Mouse (Mus musculus) cortical plate, adult 2 months (tissue): Measurements from ENCODE around the gene Apobec3. TPM values are rescaled to one million over a fixed set of nuclear protein-coding genes. Genes with fewer than 3 reads are reported as not detected.
A peak's percentile ranks its signal among the peaks of the same experiment; 100 is the strongest.

ENCODE experiments used
- H3K27ac ChIP-seq: fragments of 200-500 bp; 2 replicates; pipeline ENCODE4 v1.5.1; 2012; ENCODE audit warnings: low read length, control low read depth, inconsistent platforms; ENCODE audit not compliant: insufficient read depth
- H3K4me1 ChIP-seq: fragments of 200-500 bp; 2 replicates; pipeline ENCODE4 v1.6.1; 2011; ENCODE audit warnings: low read length; ENCODE audit not compliant: control insufficient read depth, insufficient read depth
- H3K4me3 ChIP-seq: fragments of 200-500 bp; 2 replicates; pipeline ENCODE4 v1.5.1; 2011; ENCODE audit warnings: mild to moderate bottlenecking, low read length, control low read depth; ENCODE audit not compliant: insufficient read depth
- CTCF ChIP-seq: fragments of 200-500 bp; IDR thresholded peaks from 2 replicates; pipeline ENCODE4 v1.5.1; 2011; ENCODE audit warnings: mild to moderate bottlenecking, control low read depth, low read length; ENCODE audit not compliant: insufficient read depth; ENCODE audit errors: extremely low read depth
- POLR2A ChIP-seq: fragments of 200-500 bp; IDR thresholded peaks from 2 replicates; pipeline ENCODE4 v1.6.1; 2011; ENCODE audit warnings: mild to moderate bottlenecking, low read length, control low read depth; ENCODE audit not compliant: insufficient read depth; ENCODE audit errors: extremely low read depth
- polyA plus RNA-seq: library from polyadenylated mRNA; depleted of rRNA; stranded (reverse); fragments of >200 nt; gene quantifications from 2 replicates; pipeline ENCODE4 v1.2.3, GENCODE M21; 2012

Gene Apobec3
- polyA plus RNA-seq, 1 experiment = 6.7 TPM

DNA sequence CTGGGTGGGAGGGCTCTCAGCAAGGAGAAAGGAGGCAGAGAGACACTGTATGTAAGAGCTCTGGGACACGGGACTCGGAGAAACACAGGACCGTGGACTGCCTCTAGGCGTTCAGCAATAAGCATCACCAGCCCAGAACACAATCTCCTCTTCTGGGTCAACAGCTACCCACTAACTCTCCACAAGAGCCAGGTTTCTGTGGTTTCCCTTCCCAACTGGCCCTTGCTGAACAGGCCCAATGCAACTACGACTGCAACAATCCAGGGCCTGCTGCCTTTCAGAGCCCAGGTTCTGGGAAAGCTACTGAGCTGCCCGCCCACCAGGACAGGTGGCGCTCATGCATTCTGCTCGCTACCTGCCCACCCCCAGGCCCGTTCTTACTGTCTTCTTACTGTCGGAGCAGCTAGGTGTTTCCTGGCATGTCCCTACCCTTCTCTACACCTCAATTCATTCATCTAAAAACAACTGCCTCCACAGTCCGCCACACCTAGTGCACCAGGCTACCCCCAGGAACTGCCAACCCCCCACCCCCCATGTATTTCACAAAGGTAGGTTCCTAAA, 35.5 kb downstream of the Apobec3 start:
- Histone ChIP-seq H3K4me1 (peaks cover 4% of the 10 kb centered on the region; the same call in 1 of the 2 replicates), H3K4me3 (no peak overlapping the region; the same call in 1 of the 2 replicates), H3K27ac (peak overlapping the region; percentile 65)
- TF ChIP-seq POLR2A = no peak
- no peak for TF ChIP-seq CTCF

- no peak for TF ChIP-seq CTCF
- peak; percentile 70 for TF ChIP-seq POLR2A
- peaks cover 6% of the 10 kb centered on the region; the same call in 1 of the 2 replicates for H3K4me1 ChIP-seq
- H3K4me3 ChIP-seq = peak overlapping the region; percentile 37
- peak overlapping the region; percentile 93 for H3K27ac ChIP-seq
Measured at GRCm38 (mm10) chr15:79927637-79928122, 36.2 kb downstream of the Apobec3 start.

DNA sequence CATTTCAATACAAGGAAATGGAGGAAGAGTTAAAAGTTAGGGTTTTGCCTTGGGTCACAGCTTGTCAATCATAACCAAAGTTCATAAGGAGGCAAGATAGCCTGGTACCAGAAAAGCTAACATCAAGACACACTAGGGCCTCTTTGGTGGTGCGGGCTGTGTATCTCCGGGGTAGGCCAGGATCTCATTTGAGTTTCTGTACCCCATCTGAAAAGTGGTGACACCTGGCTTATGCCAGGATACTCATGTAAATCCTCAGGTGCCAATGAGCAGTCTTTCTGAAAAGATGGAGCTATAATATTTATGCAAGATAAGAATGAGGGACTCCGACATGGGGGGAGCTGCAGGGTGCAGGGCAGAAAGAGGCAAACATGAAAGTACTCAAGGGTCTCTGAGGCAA, 36.9 kb downstream of the Apobec3 start:
- H3K27ac ChIP-seq = peak overlapping the region; percentile 93
- H3K4me3 ChIP-seq = no peak overlapping the region; the same call in 1 of the 2 replicates
- TF ChIP-seq POLR2A = no peak
- no peak for TF ChIP-seq CTCF
- peaks cover 6% of the 10 kb centered on the region; the same call in 1 of the 2 replicates for H3K4me1 ChIP-seq

DNA sequence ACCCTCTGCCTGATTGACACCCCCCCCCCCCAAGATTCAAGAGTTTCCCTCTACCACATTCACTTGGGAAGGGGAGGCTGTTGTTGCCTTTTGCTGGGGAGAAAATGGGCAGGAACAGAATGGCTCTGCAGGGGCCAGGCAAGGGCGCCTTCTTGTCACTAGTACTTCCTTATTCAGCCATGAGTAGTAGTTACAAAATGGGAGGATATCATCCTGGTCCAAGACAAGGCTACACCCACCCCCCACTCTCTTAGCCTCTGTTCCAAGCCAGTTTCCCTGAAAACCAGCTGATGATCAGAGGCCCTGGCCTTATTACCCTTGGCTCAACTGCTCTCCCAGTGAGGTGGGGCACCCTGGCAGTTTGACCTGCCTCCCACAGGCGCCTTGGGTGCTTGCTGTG, 37.3 kb downstream of the Apobec3 start:
- no peak for TF ChIP-seq POLR2A
- no peak for TF ChIP-seq CTCF
- no peak overlapping the region for H3K4me3 ChIP-seq
- H3K27ac ChIP-seq = no peak overlapping the region
- peaks cover 6% of the 10 kb centered on the region; the same call in 1 of the 2 replicates for H3K4me1 ChIP-seq

DNA sequence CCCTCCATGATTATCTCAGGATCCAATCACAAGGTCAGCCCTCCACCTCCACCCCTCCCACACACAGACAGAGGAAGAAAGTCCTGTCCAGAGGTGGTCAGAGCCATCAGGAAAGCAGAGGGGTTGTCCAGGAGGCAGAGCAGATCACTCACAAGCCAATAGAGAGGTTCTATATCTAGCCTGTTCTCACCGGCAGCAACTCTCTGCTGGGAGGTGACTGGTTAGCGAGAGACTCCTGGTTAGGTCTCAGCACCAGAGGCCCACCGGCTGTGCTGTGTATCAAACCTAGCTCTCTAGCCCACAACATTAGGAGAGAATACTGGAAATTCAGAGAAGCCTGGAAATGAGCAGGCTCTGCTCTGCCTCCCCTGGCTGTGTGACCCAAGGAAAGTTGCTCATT, 38.3 kb downstream of the Apobec3 start:
- no peak overlapping the region for H3K27ac ChIP-seq
- peaks cover 6% of the 10 kb centered on the region; the same call in 1 of the 2 replicates for H3K4me1 ChIP-seq
- TF ChIP-seq CTCF (no peak), POLR2A (no peak)
- no peak overlapping the region for H3K4me3 ChIP-seq

GRCm38 (mm10) chr15:79931496-79932141, 40.2 kb downstream of the Apobec3 start:
- TF ChIP-seq CTCF (no peak), POLR2A (no peak)
- Histone ChIP-seq H3K4me1 (peaks cover 6% of the 10 kb centered on the region; the same call in 1 of the 2 replicates), H3K4me3 (peak overlapping the region; percentile 61), H3K27ac (no peak overlapping the region)

- Histone ChIP-seq H3K27ac (peak overlapping the region; percentile 27; the same call in 1 of the 2 replicates), H3K4me1 (peaks cover 4% of the 10 kb centered on the region; the same call in 1 of the 2 replicates), H3K4me3 (peak overlapping the region; percentile 61)
- no peak for TF ChIP-seq CTCF
- TF ChIP-seq POLR2A = no peak
Measured at GRCm38 (mm10) chr15:79932323-79932987, 41.0 kb downstream of the Apobec3 start.

DNA sequence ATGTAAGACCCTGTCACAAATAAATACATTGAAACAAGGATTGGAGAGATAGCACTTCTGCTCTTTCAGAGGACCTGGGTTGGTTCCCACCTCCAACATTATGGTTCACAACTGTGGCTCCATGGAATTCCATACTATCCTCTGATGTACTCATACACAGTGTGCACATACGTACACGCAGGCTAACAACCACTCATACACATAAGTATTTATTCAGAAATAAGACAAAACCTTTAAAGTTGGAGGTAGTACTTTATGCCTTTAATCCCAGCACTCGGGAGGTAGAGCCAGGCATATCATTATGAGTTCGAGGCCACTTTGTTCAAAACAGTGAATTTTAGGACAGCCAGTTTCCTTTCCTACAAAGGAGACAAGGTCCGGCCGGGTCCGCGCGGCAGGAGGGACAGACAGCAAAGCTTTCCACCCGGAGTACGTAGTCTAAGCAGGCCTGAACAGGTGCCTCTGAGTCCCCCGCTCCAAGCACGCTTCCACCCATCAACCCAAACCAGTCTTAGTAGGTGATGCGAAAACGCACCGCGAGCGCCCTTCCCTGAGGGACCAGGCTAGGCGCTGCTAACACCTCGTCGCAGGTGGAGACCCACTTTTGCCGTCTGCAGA, 41.7 kb downstream of the Apobec3 start:
- H3K4me1 ChIP-seq = 0 out of 2 replicates have a peak, but pooled peaks cover 1% of the 10 kb centered on the region
- H3K4me3 ChIP-seq = peak overlapping the region; percentile 61
- TF ChIP-seq POLR2A (no peak), CTCF (no peak)
- no peak overlapping the region for H3K27ac ChIP-seq
